Mouse (Mus musculus) CD4-positive helper T cell, adult 2 months (primary cell): ENCODE results near the gene Chd5.
A peak's percentile ranks its signal among the peaks of the same experiment; 100 is the strongest.

Source experiments
- DNase-seq: peaks from one replicate; pipeline ENCODE4 v3.0.0-alpha.2; 2012; ENCODE audit warnings: low read depth, missing footprints, low spot score

The Chd5 gene

GRCm38 (mm10) chr4:152434836-152435235, 96.4 kb downstream of the Chd5 start:
- DNase-seq: peak; percentile 71

DNA sequence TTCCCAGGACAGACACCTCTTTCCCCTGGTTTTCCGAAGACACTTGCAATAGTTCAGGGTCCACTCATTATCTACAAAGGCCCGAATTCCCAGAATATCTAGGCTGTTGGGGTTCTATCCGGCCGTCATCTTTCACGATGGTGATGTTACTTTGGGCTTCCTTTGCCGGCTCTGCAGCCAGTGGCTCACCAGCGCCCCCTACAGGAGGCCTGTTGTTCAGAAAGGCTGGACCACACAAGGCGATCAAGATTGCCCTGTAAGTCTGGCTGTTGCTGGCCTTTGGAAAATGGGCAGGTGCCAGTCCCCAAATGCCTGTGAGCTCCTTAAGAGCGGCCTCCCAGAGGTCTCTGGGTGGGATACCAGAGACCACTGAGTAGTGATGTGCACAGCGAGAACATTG, 96.8 kb downstream of the Chd5 start:
- DNase-seq: peak; percentile 61
